Mouse (Mus musculus) hindbrain, embryonic 14.5 days (tissue): ENCODE results near the gene Gpr137. TPM values are rescaled to one million over a fixed set of nuclear protein-coding genes. Genes with fewer than 3 reads are reported as not detected.
A peak's percentile ranks its signal among the peaks of the same experiment; 100 is the strongest.
"Not testable (repeated sequence)": the region's sequence is repeated elsewhere in the genome, so short reads cannot be mapped to it uniquely, and the experiment has no call there.

Experiments
- ATAC-seq: fragments of 200-750 bp; cut with Nextera tagmentation; 2 replicates; pipeline ENCODE4 v1.8.0; 2017; ENCODE audit warnings: moderate number of reproducible peaks, mild to moderate bottlenecking, moderate TSS enrichment, moderate library complexity; ENCODE audit not compliant: low FRiP score
- DNase-seq: peaks from one replicate; pipeline ENCODE4 v3.0.0-alpha.2; 2015; ENCODE audit warnings: low spot score
- H3K27ac ChIP-seq: fragments of 300-500 bp; sonication (generic); 2 replicates; pipeline ENCODE4 v1.5.1; 2014; ENCODE audit warnings: mild to moderate bottlenecking, moderate library complexity
- H3K27me3 ChIP-seq: fragments of 300-500 bp; sonication (generic); 2 replicates; pipeline ENCODE4 v1.6.1; 2014; ENCODE audit warnings: mild to moderate bottlenecking, low read length, mixed read lengths; ENCODE audit not compliant: control insufficient read depth, insufficient read depth
- H3K36me3 ChIP-seq: fragments of 300-500 bp; sonication (generic); replicated peaks from 2 replicates; pipeline ENCODE4 v1.6.1; 2014; ENCODE audit not compliant: control insufficient read depth, insufficient read depth
- H3K4me1 ChIP-seq: fragments of 300-500 bp; sonication (generic); replicated peaks from 2 replicates; pipeline ENCODE4 v1.6.1; 2014; ENCODE audit warnings: antibody characterized with exemption, low read length, mixed read lengths; ENCODE audit not compliant: control insufficient read depth, insufficient read depth
- H3K4me2 ChIP-seq: fragments of 300-500 bp; sonication (generic); replicated peaks from 2 replicates; pipeline ENCODE4 v1.6.1; 2014; ENCODE audit warnings: mild to moderate bottlenecking, moderate library complexity
- H3K4me3 ChIP-seq: fragments of 300-500 bp; sonication (generic); replicated peaks from 2 replicates; pipeline ENCODE4 v1.5.1; 2014; ENCODE audit warnings: mild to moderate bottlenecking, low read length
- H3K9ac ChIP-seq: fragments of 300-500 bp; sonication (generic); 2 replicates; pipeline ENCODE4 v1.6.1; 2014
- H3K9me3 ChIP-seq: fragments of 300-500 bp; sonication (generic); 2 replicates; pipeline ENCODE4 v1.6.1; 2016; ENCODE audit warnings: low read length; ENCODE audit not compliant: control insufficient read depth
- WGBS: fragments of 180-500 bp; shearing (Covaris S2); extraction: QIAGEN DNeasy Blood & Tissue Kit; methylation state at CpG from one replicate; pipeline ENCODE4 v1.1.7; 2014; 5-methylcytosine and 5-hydroxymethylcytosine counted together
- polyA plus RNA-seq: library from polyadenylated mRNA; unstranded; fragments of >200 nt; fragmentation: Nextera tagmentation; extraction: Ambion mirVana; gene quantifications from 2 replicates; pipeline ENCODE4 v1.2.1, GENCODE M21; 2014

Gene Gpr137
- polyA plus RNA-seq, 1 experiment from 2014 or later = 60.2 TPM

DNA sequence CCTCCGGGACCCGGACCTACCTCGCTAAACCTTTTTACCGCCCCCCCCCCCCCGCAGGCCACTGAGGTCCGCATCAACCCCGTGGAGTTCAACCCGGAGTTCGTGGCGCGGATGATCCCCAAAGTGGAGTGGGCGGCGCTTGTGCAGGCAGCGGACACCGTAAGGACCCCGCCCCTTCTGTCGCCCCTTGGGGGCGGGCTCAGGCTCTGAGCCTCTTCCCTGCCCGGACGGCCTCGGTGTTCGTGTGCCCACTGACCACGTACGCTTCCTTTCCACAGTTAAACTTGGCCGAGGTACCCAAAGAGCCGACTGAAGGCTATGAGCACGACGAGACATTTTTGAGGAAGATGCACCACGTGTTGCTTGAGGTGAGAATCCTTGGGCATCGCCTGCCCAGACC, 32.0 kb downstream of the Gpr137 start:
- WGBS = under 1% methylated on average over 28 of the region's 30 CpGs
- not testable (repeated sequence) for DNase-seq

DNA sequence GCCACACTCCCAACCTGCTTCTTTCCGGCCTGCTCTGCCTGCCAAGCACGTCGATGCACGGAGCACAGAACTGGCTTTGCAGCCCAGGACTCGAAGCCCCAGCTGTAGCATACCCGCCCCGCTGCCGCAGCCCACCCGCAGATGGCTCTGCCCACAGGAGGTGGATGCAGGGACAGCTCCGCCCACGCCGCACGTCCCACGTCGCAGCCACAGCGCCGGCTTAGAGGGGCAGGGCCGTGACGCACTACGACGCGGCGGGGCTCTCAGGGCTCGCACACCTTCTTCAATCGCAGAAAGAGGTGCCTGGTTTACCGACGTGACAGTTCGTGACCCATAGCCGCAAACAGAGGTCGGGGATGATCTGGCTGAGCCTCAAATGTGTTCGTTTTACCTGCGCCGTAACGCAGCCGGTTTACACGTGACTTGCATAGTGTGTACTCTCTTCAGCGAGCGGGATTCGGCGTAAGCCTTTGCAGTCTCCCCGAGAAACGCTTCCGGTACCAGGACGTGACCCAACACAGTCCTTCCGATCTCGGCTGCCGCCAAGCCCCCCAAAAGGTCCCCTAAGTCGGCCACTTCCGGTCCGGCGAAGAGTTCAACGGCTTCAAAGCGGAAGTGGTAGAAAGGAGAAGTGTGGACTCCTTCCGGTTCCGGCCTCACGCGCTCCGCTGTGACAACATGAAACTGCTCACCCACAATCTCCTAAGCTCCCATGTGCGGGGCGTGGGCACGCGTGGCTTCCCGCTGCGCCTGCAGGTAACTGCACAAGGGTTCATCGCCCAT, 32.6 kb downstream of the Gpr137 start, which contains the start of the genes Trmt112 and Prdx5:
TSS of gene Trmt112 (plus strand) at position 192 of the 783 bp plus-strand sequence.
TSS of gene Prdx5 (minus strand) at position 600 of the 783 bp plus-strand sequence.
- ATAC-seq = peak; percentile 92

More for the DNA sequence above, 32.0 kb downstream of the Gpr137 start:
- H3K9me3 ChIP-seq, ATAC-seq, H3K27me3 ChIP-seq: not testable (repeated sequence)
- peak overlapping the region; percentile 71 for H3K4me3 ChIP-seq
- peaks cover 27% of the 10 kb centered on the region for H3K4me1 ChIP-seq
- peak overlapping the region; percentile 94 for H3K4me2 ChIP-seq
- H3K36me3 ChIP-seq = peaks cover 55% of the 10 kb centered on the region
- peak overlapping the region; percentile 97 for H3K27ac ChIP-seq
- H3K9ac ChIP-seq = peak overlapping the region; percentile 83

DNA sequence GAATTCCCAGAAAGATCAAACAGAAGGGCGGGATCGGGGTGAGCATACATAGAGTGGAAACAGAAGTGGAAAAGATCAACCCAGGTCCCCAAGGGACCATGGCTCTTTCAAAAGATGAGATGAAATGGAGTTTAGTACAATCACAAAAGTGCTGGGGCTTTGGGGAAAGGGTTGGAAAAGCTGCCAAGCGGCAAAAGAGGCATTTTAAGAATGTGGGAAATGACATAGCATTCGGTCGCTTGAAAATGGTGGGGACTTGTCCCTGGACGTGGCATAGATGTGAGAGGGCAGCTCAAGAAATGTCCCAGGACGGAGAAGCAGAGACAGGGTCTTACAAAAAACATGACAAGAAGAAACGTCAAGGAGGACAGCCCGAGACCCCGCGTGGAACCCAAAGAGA, 33.3 kb downstream of the Gpr137 start:
- no peak for ATAC-seq
- Histone ChIP-seq H3K36me3 (peaks cover 65% of the 10 kb centered on the region), H3K9me3 (no peaks in the 10 kb centered on the region), H3K27ac (peak overlapping the region; percentile 97), H3K4me1 (peaks cover 27% of the 10 kb centered on the region), H3K4me3 (peak overlapping the region; percentile 71), H3K9ac (peak overlapping the region; percentile 83), H3K4me2 (peak overlapping the region; percentile 94), H3K27me3 (no peaks in the 10 kb centered on the region)
- no peak for DNase-seq
- WGBS = 9% methylated on average over 11 of the region's 11 CpGs

More for the DNA sequence above, 32.6 kb downstream of the Gpr137 start, which contains the start of the genes Trmt112 and Prdx5:
- H3K9ac ChIP-seq = peak within 1 kb of the TSS; percentile 83
- H3K27ac ChIP-seq = peak within 1 kb of the TSS; percentile 97
- under 1% methylated on average over 65 of the region's 65 CpGs for WGBS
- H3K4me3 ChIP-seq = peak within 1 kb of the TSS; percentile 71
- DNase-seq = peak; percentile 94
- no peaks in the 10 kb centered on the region for H3K9me3 ChIP-seq
- no peaks in the 10 kb centered on the region for H3K27me3 ChIP-seq
- H3K36me3 ChIP-seq = peaks cover 61% of the 10 kb centered on the region
- peak within 1 kb of the TSS; percentile 94 for H3K4me2 ChIP-seq
- peaks cover 27% of the 10 kb centered on the region for H3K4me1 ChIP-seq

DNA sequence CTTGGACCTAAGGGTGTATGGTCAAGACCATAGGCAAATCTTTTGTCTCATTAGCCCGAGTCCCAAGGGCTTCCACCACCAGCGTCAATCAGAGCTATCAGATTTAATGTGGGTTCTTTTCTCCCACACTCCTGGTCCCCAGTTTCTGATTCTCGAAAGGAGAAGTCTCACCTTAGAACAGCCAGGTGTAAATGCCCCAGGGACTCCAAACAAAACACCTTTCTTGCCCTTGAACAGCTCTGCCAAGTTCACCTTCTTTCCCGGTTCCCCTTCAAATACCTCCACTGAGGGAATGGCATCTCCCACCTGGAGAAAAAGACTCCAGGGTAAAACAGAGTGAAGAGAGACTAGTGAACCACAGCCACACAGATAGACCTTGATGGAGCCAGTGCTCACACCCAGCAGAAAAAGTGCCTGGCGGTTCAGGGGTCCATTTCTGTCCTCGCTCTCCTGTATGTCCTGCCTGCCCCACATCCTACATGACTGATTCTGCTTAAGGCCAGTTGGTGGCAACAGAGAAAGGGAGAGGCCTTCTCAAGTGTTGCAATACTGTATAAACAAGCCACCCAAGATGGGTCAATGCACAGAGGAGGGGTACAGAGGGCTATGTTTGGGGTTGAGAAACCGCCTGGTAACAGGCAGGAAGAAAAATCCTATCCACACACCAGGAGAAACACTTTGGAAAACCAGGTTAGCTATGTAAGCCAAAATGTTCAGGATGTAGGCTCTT, 34.3 kb downstream of the Gpr137 start:
- WGBS = 89% methylated on average over 7 of the region's 7 CpGs

DNA sequence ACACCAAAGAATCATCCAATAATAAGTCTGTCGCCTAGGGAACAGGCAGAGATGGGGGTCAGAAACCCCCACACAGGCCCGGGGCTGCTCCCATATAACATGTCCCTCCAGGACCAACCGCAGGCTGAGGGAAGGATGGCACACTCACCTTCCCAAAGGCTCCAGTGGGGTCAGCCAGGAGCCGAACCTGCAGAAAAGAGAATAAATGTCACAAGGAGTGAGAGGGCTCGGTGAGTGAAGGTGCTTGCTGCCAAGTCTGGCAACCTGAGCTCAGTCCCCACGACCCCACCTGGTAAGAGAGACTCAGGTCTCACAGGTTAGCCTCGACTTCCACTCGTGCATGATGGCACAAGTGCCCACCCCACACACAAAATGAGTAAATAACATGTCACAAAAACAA, 35.2 kb downstream of the Gpr137 start:
- Histone ChIP-seq H3K4me1 (peaks cover 27% of the 10 kb centered on the region), H3K4me2 (no peak overlapping the region), H3K27ac (no peak overlapping the region), H3K9me3 (no peaks in the 10 kb centered on the region), H3K36me3 (peaks cover 47% of the 10 kb centered on the region), H3K9ac (no peak overlapping the region), H3K27me3 (no peaks in the 10 kb centered on the region), H3K4me3 (no peak overlapping the region)
- WGBS = 91% methylated on average over 8 of the region's 8 CpGs
- DNase-seq (no peak), ATAC-seq (no peak)

More for the DNA sequence above, 34.3 kb downstream of the Gpr137 start:
- DNase-seq (no peak), ATAC-seq (no peak)
- no peak overlapping the region for H3K27ac ChIP-seq
- peak overlapping the region; percentile 83; the same call in 1 of the 2 replicates for H3K9ac ChIP-seq
- peak overlapping the region; percentile 71 for H3K4me3 ChIP-seq
- peaks cover 55% of the 10 kb centered on the region for H3K36me3 ChIP-seq
- H3K9me3 ChIP-seq = no peaks in the 10 kb centered on the region
- H3K27me3 ChIP-seq = no peaks in the 10 kb centered on the region
- peak overlapping the region; percentile 94 for H3K4me2 ChIP-seq
- H3K4me1 ChIP-seq = peaks cover 27% of the 10 kb centered on the region

DNA sequence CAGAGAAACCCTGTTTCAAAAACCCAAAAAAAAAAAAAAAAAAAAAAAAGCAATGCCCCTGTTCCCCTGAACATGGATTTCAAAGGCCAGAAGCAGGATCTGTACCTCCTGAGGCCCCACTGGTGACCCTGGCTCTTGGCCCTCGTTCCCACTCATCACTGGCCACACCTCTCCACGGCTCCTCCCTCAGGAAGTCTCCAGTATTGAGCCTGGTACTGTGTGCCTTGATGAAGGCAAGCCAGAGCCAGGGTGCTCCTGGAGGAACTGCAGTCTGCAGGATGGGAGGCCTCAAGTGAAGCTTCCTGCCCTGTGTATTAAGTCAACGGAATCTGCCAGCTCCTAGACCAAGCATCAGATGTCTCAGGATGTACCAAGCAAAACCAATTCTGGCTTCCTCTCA, 36.1 kb downstream of the Gpr137 start:
- Histone ChIP-seq H3K27me3 (no peaks in the 10 kb centered on the region), H3K9ac (no peak overlapping the region), H3K27ac (no peak overlapping the region), H3K36me3 (peaks cover 38% of the 10 kb centered on the region), H3K4me3 (no peak overlapping the region), H3K9me3 (no peaks in the 10 kb centered on the region), H3K4me1 (peaks cover 21% of the 10 kb centered on the region), H3K4me2 (no peak overlapping the region)
- 90% methylated on average over 3 of the region's 3 CpGs for WGBS
- ATAC-seq (no peak), DNase-seq (no peak)

DNA sequence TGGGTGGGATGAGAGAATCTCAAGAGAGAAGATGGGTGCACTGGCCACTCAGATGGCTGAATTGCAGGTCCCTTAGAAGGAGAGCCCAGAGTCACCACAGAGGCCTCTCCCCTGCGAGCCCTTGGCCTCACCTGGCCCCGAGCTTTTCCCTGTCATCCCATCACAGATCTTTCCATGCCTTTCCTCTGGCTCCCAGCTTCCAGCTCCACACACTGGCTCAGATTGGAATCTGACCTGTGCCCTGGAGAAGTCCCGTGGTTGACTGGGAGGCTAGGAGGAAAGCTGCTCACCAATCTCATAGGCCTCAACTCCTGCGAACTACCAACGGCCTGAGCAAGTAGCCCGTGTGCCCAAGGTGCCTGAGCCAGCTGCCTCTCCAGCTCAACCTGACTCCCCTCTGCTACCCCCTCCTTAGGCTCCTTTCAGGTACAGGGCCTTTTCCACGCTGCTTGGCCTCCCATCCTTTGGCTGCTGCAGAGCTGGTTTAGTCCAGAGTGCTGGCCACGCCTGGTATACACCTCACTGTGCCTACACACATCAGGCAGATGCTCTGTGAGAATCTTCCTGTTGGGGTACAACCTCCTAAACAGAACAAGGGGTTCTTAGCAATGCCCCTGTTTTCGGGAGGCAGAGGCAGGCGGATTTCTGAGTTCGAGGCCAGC, 36.7 kb downstream of the Gpr137 start:
- Histone ChIP-seq H3K27ac (no peak overlapping the region), H3K4me3 (no peak overlapping the region), H3K36me3 (peaks cover 34% of the 10 kb centered on the region), H3K4me1 (peaks cover 18% of the 10 kb centered on the region), H3K9ac (no peak overlapping the region), H3K4me2 (no peak overlapping the region), H3K27me3 (no peaks in the 10 kb centered on the region), H3K9me3 (no peaks in the 10 kb centered on the region)
- DNase-seq (no peak), ATAC-seq (no peak)
- WGBS = 96% methylated on average over 10 of the region's 11 CpGs

DNA sequence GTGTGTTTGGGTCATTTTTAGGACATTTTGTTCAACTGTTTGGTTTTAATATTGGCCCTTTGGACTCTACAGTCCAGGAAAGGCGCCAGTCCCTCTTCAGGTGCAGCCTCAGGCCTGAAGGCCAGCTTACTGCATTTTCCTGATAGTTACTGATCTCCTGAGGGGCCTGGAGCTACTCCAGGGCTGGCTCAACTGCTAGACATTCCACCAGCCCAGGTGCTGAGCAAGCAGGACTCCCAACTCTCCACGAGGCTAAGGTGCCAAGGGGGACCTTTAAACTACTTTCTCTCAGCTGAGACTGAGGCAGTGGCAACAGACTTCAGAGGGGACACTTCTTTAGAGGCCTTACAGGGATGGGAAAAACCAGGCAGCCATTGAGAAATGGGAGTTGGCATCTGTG, 37.4 kb downstream of the Gpr137 start:
- ATAC-seq (no peak), DNase-seq (no peak)
- Histone ChIP-seq H3K27me3 (no peaks in the 10 kb centered on the region), H3K27ac (no peak overlapping the region), H3K4me1 (peaks cover 18% of the 10 kb centered on the region), H3K9ac (no peak overlapping the region), H3K36me3 (peaks cover 34% of the 10 kb centered on the region), H3K9me3 (no peaks in the 10 kb centered on the region), H3K4me2 (no peak overlapping the region), H3K4me3 (no peak overlapping the region)
- WGBS = 87% methylated on average over 2 of the region's 2 CpGs

DNA sequence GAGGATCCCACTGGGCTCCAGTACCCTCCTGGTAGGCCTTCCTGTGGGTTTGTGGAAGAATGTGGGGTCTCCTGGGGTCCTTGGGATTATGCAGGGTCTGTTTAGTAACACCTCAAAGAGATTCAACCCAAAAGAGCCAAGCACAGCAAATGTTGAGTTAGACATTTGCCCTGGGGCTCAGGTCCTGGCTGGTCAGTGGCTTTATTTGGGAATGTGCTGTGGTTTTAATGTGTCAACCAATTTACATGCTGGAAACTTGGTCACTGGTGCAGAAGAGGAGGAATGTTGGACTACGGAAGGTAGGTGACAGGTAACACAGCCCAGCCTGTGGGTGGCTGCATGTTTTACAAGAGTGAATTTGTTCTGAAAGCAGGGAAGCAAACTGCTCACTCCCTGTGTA, 39.2 kb downstream of the Gpr137 start:
- Histone ChIP-seq H3K27ac (no peak overlapping the region), H3K27me3 (no peaks in the 10 kb centered on the region), H3K9ac (no peak overlapping the region), H3K4me3 (no peak overlapping the region), H3K9me3 (no peaks in the 10 kb centered on the region), H3K4me1 (peaks cover 7% of the 10 kb centered on the region; the same call in 1 of the 2 replicates), H3K4me2 (no peak overlapping the region), H3K36me3 (peaks cover 34% of the 10 kb centered on the region)
- 100% methylated on average over 1 of the region's 1 CpGs for WGBS
- DNase-seq (no peak), ATAC-seq (no peak)
